Mouse (Mus musculus) liver, adult 2 months (tissue): Measurements from ENCODE around the gene Pde2a.

ENCODE experiments used
- CTCF ChIP-seq: fragments of 200-500 bp; IDR thresholded peaks from 2 replicates; pipeline ENCODE4 v1.5.1; 2011; ENCODE audit warnings: low read depth, low read length, control low read depth
- POLR2A ChIP-seq: fragments of 200-500 bp; IDR thresholded peaks from 2 replicates; pipeline ENCODE4 v1.6.1; 2011; ENCODE audit warnings: low read length, control low read depth; ENCODE audit not compliant: insufficient read depth; ENCODE audit errors: extremely low read depth

- TF ChIP-seq CTCF (no peak), POLR2A (no peak)
These were observed 62.1 kb downstream of the Pde2a start for GRCm38 (mm10) chr7:101483498-101484115.
